Mouse (Mus musculus): ENCODE measurements around the gene Tgfb1.

DNA sequence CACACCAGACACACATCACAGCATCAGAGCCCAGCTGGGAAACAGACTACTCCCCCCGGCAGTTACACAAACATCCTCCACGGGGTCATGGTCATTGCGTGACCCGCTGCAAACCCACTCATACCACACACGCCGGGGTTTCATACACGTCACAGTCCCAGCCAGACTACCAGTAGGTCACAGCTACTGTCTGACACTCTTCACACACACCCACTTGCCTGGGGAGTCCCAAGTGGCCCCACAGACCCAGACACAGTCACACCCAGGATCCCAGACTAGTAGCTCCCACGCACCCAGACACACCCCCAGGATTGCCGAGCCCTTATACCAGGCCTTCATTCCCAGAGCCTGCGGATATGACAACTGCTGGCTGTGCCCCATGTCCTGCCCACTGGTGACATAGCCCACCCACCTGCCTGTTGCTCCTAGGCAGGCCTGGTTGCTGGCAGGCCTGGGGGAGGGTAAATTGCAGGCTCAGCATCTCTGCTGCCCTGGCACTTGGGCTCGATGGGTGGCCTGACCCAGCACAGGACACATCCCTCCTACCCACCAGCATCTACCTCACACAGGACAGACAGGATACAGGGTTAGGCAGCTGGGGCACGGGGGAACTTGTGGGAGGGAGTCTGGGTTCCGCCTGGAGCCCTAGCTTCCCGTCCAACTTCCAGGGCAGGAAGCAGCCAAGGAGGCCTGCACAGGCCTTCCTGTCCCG is 20.9 kb downstream of the Tgfb1 start:
- TF ChIP-seq POLR2A (IDR thresholded peaks at IDR 0.05; ENCODE audit: low read depth, low read length) (no peak), CTCF (IDR thresholded peaks at IDR 0.05; ENCODE audit: borderline replicate concordance, insufficient read depth, low read length) (no peak)
